Mouse (Mus musculus) heart, postnatal 0 days (tissue): ENCODE data around the gene Galnt10. TPM values are rescaled to one million over a fixed set of nuclear protein-coding genes. Genes with fewer than 3 reads are reported as not detected.
"Not testable (repeated sequence)": the region's sequence is repeated elsewhere in the genome, so short reads cannot be mapped to it uniquely, and the experiment has no call there.

Experiments used
- ATAC-seq: fragments of 200-750 bp; cut with Nextera tagmentation; 2 replicates; pipeline ENCODE4 v1.8.0; 2017; ENCODE audit warnings: low read depth, moderate number of reproducible peaks, moderate library complexity; ENCODE audit not compliant: insufficient read depth
- DNase-seq: peaks from one replicate; pipeline ENCODE4 v3.0.0-alpha.2; 2016; ENCODE audit warnings: low spot score
- H3K27ac ChIP-seq: fragments of 300-500 bp; sonication (generic); 2 replicates; pipeline ENCODE4 v1.5.1; 2014; ENCODE audit warnings: low read depth, mild to moderate bottlenecking
- H3K27me3 ChIP-seq: fragments of 300-500 bp; sonication (generic); 2 replicates; pipeline ENCODE4 v1.6.1; 2014; ENCODE audit warnings: low read length, mixed read lengths; ENCODE audit not compliant: control insufficient read depth, insufficient read depth
- H3K36me3 ChIP-seq: fragments of 300-500 bp; sonication (generic); replicated peaks from 2 replicates; pipeline ENCODE4 v1.6.1; 2014; ENCODE audit warnings: low read length, mixed read lengths; ENCODE audit not compliant: control insufficient read depth, insufficient read depth
- H3K4me1 ChIP-seq: fragments of 300-500 bp; sonication (generic); 2 replicates; pipeline ENCODE4 v1.6.1; 2014; ENCODE audit warnings: antibody characterized with exemption; ENCODE audit not compliant: control insufficient read depth, insufficient read depth
- H3K4me2 ChIP-seq: fragments of 300-500 bp; sonication (generic); 2 replicates; pipeline ENCODE4 v1.6.1; 2014; ENCODE audit warnings: low read depth, mild to moderate bottlenecking, low read length, moderate library complexity
- H3K4me3 ChIP-seq: fragments of 300-500 bp; sonication (generic); 2 replicates; pipeline ENCODE4 v1.5.1; 2014; ENCODE audit warnings: low read depth, low read length
- H3K9ac ChIP-seq: fragments of 300-500 bp; sonication (generic); replicated peaks from 2 replicates; pipeline ENCODE4 v1.6.1; 2014; ENCODE audit warnings: low read depth, low read length, mixed read lengths
- H3K9me3 ChIP-seq: fragments of 300-500 bp; sonication (generic); replicated peaks from 2 replicates; pipeline ENCODE4 v1.6.1; 2016; ENCODE audit warnings: low read length; ENCODE audit not compliant: control insufficient read depth
- CTCF ChIP-seq: IDR thresholded peaks from 2 replicates; pipeline ENCODE4 v1.5.1; 2016; ENCODE audit warnings: antibody characterized with exemption, control low read depth, low read depth
- EP300 ChIP-seq: IDR thresholded peaks from 2 replicates; pipeline ENCODE4 v1.6.1; 2016; ENCODE audit warnings: antibody characterized with exemption, low read depth
- WGBS: fragments of 180-500 bp; shearing (Covaris S2); extraction: QIAGEN DNeasy Blood & Tissue Kit; methylation state at CpG from one replicate; pipeline ENCODE4 v1.1.7; 2014; 5-methylcytosine and 5-hydroxymethylcytosine counted together
- polyA plus RNA-seq: library from polyadenylated mRNA; unstranded; fragments of >200 nt; fragmentation: Nextera tagmentation; extraction: Ambion mirVana; gene quantifications from 2 replicates; pipeline ENCODE4 v1.2.1, GENCODE M21; 2015
- total RNA-seq: library from RNA; depleted of rRNA; stranded (reverse); fragments of >200 nt; gene quantifications from 2 replicates; pipeline ENCODE4 v1.2.3, GENCODE M21; 2014; ENCODE audit warnings: low replicate concordance

Gene Galnt10
- total and polyA plus RNA-seq, 2 experiments from 2014 or later, result 3.4 to 4.3 TPM

- TF ChIP-seq EP300 (no peak), CTCF (no peak)
- H3K27me3 ChIP-seq, result no peaks in the 10 kb centered on the region
- 88% methylated on average over 4 of the region's 4 CpGs for WGBS
- H3K9me3 ChIP-seq, result no peaks in the 10 kb centered on the region
- DNase-seq (no peak), ATAC-seq (no peak)
- H3K4me3 ChIP-seq, result no peak overlapping the region
- H3K4me2 ChIP-seq, result no peak overlapping the region
- no peaks in the 10 kb centered on the region for H3K4me1 ChIP-seq
- no peak overlapping the region for H3K27ac ChIP-seq
- H3K36me3 ChIP-seq, result no peaks in the 10 kb centered on the region
- H3K9ac ChIP-seq, result no peak overlapping the region
These were observed 172.9 kb downstream of the Galnt10 start for GRCm38 (mm10) chr11:57818189-57818588.

- peak; percentile 73 for ATAC-seq
- 23% methylated on average over 9 of the region's 9 CpGs for WGBS
- no peaks in the 10 kb centered on the region for H3K4me1 ChIP-seq
- no peaks in the 10 kb centered on the region for H3K36me3 ChIP-seq
- H3K27me3 ChIP-seq, result no peaks in the 10 kb centered on the region
- peak; percentile 67 for DNase-seq
- TF ChIP-seq EP300, result no peak
- peak; percentile 96 for TF ChIP-seq CTCF
- no peak overlapping the region for H3K27ac ChIP-seq
- no peaks in the 10 kb centered on the region for H3K9me3 ChIP-seq
- no peak overlapping the region for H3K4me2 ChIP-seq
- H3K4me3 ChIP-seq, result no peak overlapping the region
- H3K9ac ChIP-seq, result no peak overlapping the region
These were observed 174.8 kb downstream of the Galnt10 start for GRCm38 (mm10) chr11:57819999-57820581.

- not testable (repeated sequence) for H3K27ac ChIP-seq, H3K9me3 ChIP-seq, H3K4me3 ChIP-seq, H3K9ac ChIP-seq, H3K4me1 ChIP-seq, H3K4me2 ChIP-seq, DNase-seq, ATAC-seq, H3K36me3 ChIP-seq
- peaks cover 20% of the 10 kb centered on the region for H3K27me3 ChIP-seq
- 96% methylated on average over 2 of the region's 2 CpGs for WGBS
These were observed 177.9 kb downstream of the Galnt10 start for GRCm38 (mm10) chr11:57823159-57823558.

DNA sequence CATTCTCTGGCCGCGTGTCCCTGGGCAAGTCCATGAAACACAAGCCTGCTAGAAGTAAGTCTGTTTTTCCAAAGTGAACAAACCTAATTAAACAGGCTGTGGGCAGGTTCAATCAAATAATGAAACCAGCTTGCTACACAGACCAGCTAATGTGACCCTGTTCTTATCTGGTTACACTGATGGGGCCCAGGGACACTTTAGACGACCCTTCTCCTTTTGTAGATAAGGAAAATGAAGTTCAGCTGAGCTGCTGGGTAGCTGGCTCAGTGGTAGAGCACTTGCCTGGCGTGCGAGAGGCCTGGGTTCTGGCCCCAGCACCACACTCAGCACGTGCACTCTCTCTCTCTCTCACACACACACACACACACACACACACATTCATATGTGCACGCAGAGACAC, 178.5 kb downstream of the Galnt10 start:
- H3K9ac ChIP-seq, result no peak overlapping the region
- peaks cover 7% of the 10 kb centered on the region; the same call in 1 of the 2 replicates for H3K4me1 ChIP-seq
- H3K36me3 ChIP-seq, result no peaks in the 10 kb centered on the region
- no peak overlapping the region for H3K4me3 ChIP-seq
- H3K27ac ChIP-seq, result no peak overlapping the region
- no peak for DNase-seq
- no peaks in the 10 kb centered on the region for H3K9me3 ChIP-seq
- H3K27me3 ChIP-seq, result peaks cover 24% of the 10 kb centered on the region
- H3K4me2 ChIP-seq, result no peak overlapping the region
- ATAC-seq, result no peak
- no peak for TF ChIP-seq CTCF
- no peak for TF ChIP-seq EP300
- 66% methylated on average over 7 of the region's 7 CpGs for WGBS

- not testable (repeated sequence) for H3K4me3 ChIP-seq, H3K9me3 ChIP-seq, H3K36me3 ChIP-seq, DNase-seq, ATAC-seq, H3K27ac ChIP-seq, H3K9ac ChIP-seq, H3K4me2 ChIP-seq
- Histone ChIP-seq H3K4me1 (peaks cover 14% of the 10 kb centered on the region), H3K27me3 (peaks cover 38% of the 10 kb centered on the region)
- WGBS, result 68% methylated on average over 11 of the region's 11 CpGs
- peak; percentile 8; the same call in 1 of the 2 replicates for TF ChIP-seq CTCF
These were observed 180.0 kb downstream of the Galnt10 start for GRCm38 (mm10) chr11:57825234-57825633.
